Mouse (Mus musculus): ENCODE measurements around the gene Nfyc.

The Nfyc gene

DNA sequence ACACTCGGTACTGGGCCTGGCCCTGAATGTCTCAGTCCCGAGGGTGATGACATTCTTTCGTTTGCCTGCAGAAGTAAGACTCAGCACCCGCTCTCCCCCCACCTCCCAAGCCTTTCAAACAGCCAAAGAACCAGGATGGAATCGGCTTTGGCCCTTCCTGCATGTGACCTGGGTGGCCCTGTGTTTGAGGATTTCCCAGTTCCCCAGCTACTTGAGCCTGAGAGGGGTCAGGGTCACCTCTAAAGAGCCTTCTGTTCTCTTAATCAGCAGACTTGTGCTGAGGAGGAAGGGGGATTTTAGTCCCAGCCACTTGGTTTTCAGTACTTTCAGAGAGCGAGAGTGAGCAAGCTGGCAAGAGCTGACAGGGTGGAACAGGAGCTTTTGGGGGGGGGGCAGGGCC is 101.9 kb downstream of the Nfyc start:
- in situ Hi-C loops (cut with MboI; ENCODE audit: low pct_unique_long_range_greater_than_20kb in 1 of 2, low sequenced_read_pairs in 2 of 2, unreplicated experiment in 1 of 2) = no loop called here

DNA sequence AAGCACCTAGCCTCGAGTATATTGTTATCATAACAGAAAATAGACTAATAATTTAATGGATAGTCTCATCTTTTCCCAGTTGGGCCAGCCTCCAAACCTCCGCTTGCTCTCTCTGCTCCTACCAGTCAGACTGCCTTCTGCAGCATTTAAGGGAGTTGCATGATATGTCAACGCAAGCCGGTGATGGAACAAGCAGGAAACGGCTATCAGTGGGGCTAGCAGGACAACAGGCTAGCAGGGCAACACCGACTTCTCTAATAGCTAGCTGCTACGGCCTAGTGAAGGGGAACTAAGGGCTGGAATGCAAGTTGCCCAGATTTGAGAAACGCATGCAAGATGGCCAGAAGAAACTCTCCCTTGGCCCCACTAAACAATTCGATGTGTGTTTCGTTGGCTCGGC is 103.5 kb downstream of the Nfyc start:
- in situ Hi-C loops (cut with MboI; ENCODE audit: low pct_unique_long_range_greater_than_20kb in 1 of 2, low sequenced_read_pairs in 2 of 2, unreplicated experiment in 1 of 2) = no loop called here

DNA sequence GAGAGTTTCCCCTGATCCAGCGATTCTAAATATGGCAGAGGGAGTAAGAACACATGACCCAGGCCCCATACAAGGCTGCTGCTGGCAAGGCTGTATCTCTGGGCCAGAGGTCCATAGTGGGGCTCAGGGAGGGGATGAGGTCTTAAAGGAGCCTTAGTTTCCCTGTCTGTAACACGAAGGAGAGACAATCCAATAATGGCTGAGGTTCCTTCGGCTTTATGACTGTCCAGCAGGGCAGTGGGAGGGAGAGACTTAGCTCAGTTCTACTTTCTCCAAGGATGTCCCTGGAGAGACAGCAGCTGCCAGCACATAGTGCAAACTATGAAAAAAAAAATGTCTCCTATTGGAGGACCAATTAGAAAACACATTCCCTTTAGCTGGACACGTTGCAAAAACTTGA is 105.2 kb downstream of the Nfyc start:
- in situ Hi-C loops (cut with MboI; ENCODE audit: low pct_unique_long_range_greater_than_20kb in 1 of 2, low sequenced_read_pairs in 2 of 2, unreplicated experiment in 1 of 2) = no loop called here

DNA sequence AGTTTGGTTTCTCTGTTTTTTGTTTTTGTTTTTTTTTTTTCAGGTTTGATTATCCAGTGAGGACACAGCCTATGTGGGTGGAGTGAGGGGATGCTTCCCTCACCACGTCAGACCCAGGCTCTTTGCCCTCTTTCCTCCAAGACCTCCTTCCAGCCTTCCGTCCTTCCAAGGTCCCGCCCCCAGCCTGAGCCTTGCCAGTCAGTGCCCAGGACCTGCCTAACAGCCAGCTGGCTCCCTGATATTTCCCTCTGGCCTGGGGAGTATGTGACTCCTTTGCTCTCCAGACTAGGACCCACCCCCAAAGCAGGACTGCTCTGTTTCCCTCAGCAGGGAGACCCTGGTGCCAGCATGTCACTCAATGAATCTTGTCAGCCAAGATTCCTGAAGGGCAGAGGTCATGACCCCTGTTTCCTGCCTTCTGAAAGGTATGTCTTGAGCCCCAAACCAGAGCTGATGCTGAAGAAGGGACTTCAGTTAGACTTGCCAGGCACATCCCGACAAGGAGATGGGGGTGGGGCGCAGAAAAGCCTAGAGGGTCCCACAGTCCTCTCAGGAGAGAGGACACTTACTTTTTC is 105.8 kb downstream of the Nfyc start:
- in situ Hi-C loops (cut with MboI; ENCODE audit: low pct_unique_long_range_greater_than_20kb in 1 of 2, low sequenced_read_pairs in 2 of 2, unreplicated experiment in 1 of 2) = no loop called here

DNA sequence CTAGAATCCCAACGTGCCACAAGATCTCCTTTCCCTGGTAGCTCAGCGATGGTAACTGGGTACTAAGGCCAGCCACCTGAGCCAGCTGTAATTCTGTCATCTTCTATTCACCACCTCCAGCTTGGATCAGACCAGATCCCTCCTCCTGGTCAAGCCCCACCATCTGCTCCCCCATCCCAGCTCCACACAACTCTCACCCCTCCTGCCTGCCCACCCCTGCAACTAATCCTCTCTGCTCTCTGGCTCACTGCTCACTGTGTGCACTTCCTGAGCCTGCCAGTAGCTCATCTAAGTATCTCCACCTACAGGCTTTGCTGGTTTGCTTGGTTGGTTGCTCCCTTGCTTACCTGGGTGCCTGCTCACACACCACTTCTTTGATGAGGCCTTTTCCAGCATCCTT is 109.8 kb downstream of the Nfyc start:
- in situ Hi-C loops (cut with MboI; ENCODE audit: low pct_unique_long_range_greater_than_20kb in 1 of 2, low sequenced_read_pairs in 2 of 2, unreplicated experiment in 1 of 2) = no loop called here

DNA sequence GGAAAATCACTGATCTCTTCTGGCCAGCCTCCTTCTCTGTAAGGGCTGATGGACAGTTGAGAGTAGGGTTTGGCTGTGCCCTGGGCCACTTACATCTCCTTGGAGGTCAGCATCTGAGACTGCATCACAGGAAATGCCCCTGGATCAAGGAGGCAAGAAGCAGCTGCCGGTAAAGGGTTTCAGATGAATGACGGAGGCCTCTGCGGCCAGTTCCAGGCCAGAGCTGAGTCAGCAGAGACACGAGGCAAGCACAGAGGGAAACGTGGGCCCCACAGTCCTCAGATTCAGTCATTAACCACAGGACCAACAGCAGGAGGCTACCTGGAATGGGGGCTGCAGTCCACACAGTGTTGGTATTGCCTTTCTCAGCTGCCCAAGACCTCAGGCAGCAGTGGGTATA is 112.2 kb downstream of the Nfyc start:
- in situ Hi-C loops (cut with MboI; ENCODE audit: low pct_unique_long_range_greater_than_20kb in 1 of 2, low sequenced_read_pairs in 2 of 2, unreplicated experiment in 1 of 2) = no loop called here

DNA sequence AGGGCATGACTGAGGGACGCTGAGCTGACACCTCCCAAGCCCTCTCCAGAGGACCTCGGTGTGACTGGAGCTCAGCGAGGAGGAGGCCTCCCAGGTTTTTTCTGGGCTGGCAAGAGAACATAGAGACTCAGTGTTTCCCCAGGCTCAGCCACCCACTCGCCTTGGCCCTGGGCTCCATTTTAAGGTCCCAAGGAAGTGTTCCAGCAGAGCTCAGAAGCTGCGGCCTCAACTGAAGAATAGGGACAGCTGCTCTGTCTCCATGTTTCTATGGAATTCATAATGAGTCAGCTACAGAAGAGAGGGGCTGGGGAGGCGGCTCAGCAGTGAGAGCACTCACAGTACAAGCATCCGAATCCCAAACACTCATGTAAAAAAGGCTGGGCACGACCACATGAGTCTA is 113.8 kb downstream of the Nfyc start:
- in situ Hi-C loops (cut with MboI; ENCODE audit: low pct_unique_long_range_greater_than_20kb in 1 of 2, low sequenced_read_pairs in 2 of 2, unreplicated experiment in 1 of 2) = no loop called here

DNA sequence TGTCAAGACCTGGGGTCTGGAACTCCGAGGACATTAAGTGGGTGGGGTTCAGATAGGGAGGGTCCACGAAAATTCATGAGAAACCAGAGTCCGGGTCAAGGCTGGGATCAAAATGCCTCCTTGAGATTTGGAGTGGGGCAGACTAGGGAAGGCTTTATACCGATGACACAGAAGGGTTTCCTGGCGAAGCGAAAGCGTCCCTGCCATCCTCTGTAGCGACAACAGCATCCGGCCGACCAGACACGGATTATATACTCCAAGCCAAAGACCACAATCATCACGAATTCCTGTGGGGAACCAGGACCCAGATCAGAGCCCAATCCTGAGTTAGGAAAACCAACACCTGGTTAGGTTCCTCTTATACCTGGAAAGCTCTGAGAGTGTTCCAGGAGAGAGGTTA is 114.6 kb downstream of the Nfyc start:
- in situ Hi-C loops (cut with MboI; ENCODE audit: low pct_unique_long_range_greater_than_20kb in 1 of 2, low sequenced_read_pairs in 2 of 2, unreplicated experiment in 1 of 2) = no loop called here

DNA sequence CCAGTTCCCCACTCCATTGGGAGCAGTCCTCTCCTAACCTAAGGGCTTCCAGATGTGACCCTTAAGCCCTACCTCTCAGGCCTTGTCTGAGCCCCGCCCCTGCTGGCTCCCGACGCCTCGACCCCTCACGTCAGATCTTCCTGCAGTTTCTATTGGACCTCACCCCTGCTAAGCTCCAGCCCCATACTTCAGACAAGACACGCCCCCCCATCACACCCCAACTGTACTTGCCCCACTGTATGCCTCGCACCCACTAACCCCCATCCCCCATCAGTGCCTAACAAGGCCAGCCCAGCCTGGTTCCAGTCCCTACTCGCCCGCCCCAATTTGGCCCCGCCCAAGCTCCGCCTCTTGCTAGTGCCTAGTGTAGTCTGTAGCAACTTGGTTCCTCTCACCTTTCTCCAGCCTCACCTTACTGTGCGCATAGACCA is 115.2 kb downstream of the Nfyc start:
- in situ Hi-C loops (cut with MboI; ENCODE audit: low pct_unique_long_range_greater_than_20kb in 1 of 2, low sequenced_read_pairs in 2 of 2, unreplicated experiment in 1 of 2) = no loop called here

DNA sequence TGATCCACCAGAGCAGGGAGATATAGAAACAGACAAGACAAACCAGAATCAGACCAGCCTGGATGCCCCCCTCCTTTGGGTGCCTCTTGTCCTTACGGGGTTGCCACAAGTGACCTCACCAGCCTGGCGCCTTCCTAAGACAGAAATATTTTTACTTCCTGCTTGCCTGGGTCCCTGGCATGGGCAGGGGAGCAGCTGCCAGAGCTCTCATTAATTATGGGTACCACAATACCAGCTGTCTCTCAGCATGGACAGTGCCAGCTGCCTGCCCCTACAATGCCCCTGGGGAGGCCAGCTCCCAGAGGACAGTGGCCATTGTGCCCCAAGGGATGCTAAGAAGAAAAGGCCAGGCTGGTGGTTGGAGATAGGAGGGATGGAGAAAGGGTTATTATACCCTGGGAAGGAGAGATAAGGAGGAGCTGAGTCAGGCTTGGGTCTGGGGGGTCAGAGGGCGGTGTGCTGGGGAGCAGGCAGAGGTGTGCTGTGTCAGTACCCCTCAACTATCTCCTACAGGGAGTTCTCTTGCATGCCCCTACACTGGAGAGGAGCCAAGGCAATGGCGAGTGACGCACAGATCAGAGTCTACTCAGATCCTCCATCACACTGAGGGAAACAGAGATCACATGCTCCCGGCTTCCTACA is 117.4 kb downstream of the Nfyc start:
- in situ Hi-C loops (cut with MboI; ENCODE audit: low pct_unique_long_range_greater_than_20kb in 1 of 2, low sequenced_read_pairs in 2 of 2, unreplicated experiment in 1 of 2) = no loop called here

DNA sequence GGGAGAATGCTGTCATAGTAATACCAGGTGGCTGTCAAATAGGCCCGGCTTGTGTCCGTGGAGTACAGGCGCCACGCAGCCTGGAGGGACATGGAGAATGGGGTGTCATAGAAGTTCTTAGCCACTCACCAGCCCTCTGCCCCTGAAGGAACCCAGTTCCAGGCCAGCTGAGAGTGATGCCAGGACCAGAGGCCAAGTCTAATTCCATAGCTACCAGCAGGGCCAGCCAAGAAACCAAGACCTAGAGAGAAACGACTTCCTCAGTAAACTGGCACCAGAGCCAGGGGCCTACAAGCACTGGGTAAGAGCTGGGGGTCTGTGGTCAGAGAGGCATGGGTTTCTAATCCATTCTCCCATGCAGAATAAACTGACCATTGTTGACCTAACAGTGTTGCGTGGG is 118.4 kb downstream of the Nfyc start:
- in situ Hi-C loops (cut with MboI; ENCODE audit: low pct_unique_long_range_greater_than_20kb in 1 of 2, low sequenced_read_pairs in 2 of 2, unreplicated experiment in 1 of 2) = no loop called here

DNA sequence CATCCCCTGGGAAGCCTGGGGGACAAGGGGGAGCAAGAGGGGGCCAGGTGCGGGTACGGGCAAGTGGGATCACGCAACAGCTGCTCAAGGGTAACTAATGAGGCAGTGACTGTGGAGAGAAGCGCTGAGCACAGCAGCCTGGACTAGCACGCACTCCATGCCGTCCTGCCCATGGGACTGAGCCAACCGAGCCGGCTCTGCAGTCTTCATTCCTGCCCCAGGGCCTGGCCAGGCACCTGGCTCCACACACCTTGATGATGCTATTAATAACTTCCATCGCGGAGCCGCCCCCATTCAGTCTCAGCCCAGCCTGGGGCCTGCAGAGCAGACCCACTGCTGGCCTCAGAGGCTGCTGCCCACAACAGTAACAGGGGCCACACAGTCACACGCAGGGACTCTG is 119.1 kb downstream of the Nfyc start:
- in situ Hi-C loops (cut with MboI; ENCODE audit: low pct_unique_long_range_greater_than_20kb in 1 of 2, low sequenced_read_pairs in 2 of 2, unreplicated experiment in 1 of 2) = no loop called here
